Mouse (Mus musculus): ENCODE data around the gene Nkx2-3.

Gene Nkx2-3

GRCm38 (mm10) chr19:43605666-43606551 is 6.2 kb upstream of the Nkx2-3 start:
- no peak for DNase-seq

GRCm38 (mm10) chr19:43606552-43607530 is 5.3 kb upstream of the Nkx2-3 start:
- DNase-seq: no peak

GRCm38 (mm10) chr19:43607842-43608680 is 4.1 kb upstream of the Nkx2-3 start:
- DNase-seq: no peak

- DNase-seq: no peak
Observed at GRCm38 (mm10) chr19:43608711-43609457, 3.2 kb upstream of the Nkx2-3 start.

- DNase-seq: no peak
Observed at GRCm38 (mm10) chr19:43609458-43610330, 2.4 kb upstream of the Nkx2-3 start.

- no peak for DNase-seq
Observed at GRCm38 (mm10) chr19:43610341-43610848, 1.7 kb upstream of the Nkx2-3 start.

GRCm38 (mm10) chr19:43611110-43611509 is 1.0 kb upstream of the Nkx2-3 start:
- no peak for DNase-seq

GRCm38 (mm10) chr19:43611561-43611960 is 564 bp upstream of the Nkx2-3 start:
- no peak for DNase-seq

- DNase-seq: peak in 1 of 2 experiments; percentile 18
Observed at GRCm38 (mm10) chr19:43612501-43612971, 411 bp downstream of the Nkx2-3 start.

GRCm38 (mm10) chr19:43613293-43614130 is 1.4 kb downstream of the Nkx2-3 start:
- DNase-seq: no peak

GRCm38 (mm10) chr19:43614341-43615073 is 2.4 kb downstream of the Nkx2-3 start:
- peak in 1 of 2 experiments; percentile 20 for DNase-seq

- DNase-seq: peak in 1 of 2 experiments; percentile 24
Observed at GRCm38 (mm10) chr19:43615074-43615445, 2.9 kb downstream of the Nkx2-3 start.

- no peak for DNase-seq
Observed at GRCm38 (mm10) chr19:43615571-43616414, 3.7 kb downstream of the Nkx2-3 start.

- peak in 1 of 2 experiments; percentile 16 for DNase-seq
Observed at GRCm38 (mm10) chr19:43616415-43616861, 4.3 kb downstream of the Nkx2-3 start.

- DNase-seq: no peak
Observed at GRCm38 (mm10) chr19:43616889-43617288, 4.8 kb downstream of the Nkx2-3 start.

- no peak for DNase-seq
Observed at GRCm38 (mm10) chr19:43617761-43618349, 5.7 kb downstream of the Nkx2-3 start.

- no peak for DNase-seq
Observed at GRCm38 (mm10) chr19:43618505-43619030, 6.4 kb downstream of the Nkx2-3 start.
